Mouse (Mus musculus) myocyte (in vitro differentiated cells): ENCODE measurements at regions not wholly inside any gene's neighbourhood (a gene's known extent, or its start where the extent isn't known, plus 50 kb on each side); places are given as distances from the start of the nearest gene placed in this dataset.

ENCODE experiments used
- H3K27me3 ChIP-seq: one replicate; pipeline ENCODE4 v1.6.1; 2011; ENCODE audit not compliant: control insufficient read depth, insufficient read depth, insufficient read length
- H3K36me3 ChIP-seq: one replicate; pipeline ENCODE4 v1.6.1; 2011; ENCODE audit not compliant: control insufficient read depth, insufficient read depth
- H3K4me2 ChIP-seq: one replicate; pipeline ENCODE4 v1.6.1; 2011; ENCODE audit warnings: low read depth, control low read depth
- H3K4me3 ChIP-seq: one replicate; pipeline ENCODE4 v1.5.1; 2011; ENCODE audit warnings: mild to moderate bottlenecking, control low read depth, moderate library complexity
- H3K79me2 ChIP-seq: one replicate; pipeline ENCODE4 v1.6.1; 2011; ENCODE audit not compliant: control insufficient read depth, insufficient read depth
- H3ac ChIP-seq: one replicate; pipeline ENCODE4 v1.6.1; 2011; ENCODE audit not compliant: control insufficient read depth, insufficient read length
- CEBPB ChIP-seq: IDR thresholded peaks from 2 replicates; pipeline ENCODE4 v1.6.1; 2011; ENCODE audit warnings: mild to moderate bottlenecking, moderate library complexity; ENCODE audit not compliant: poor library complexity, insufficient read depth, severe bottlenecking
- E2F4 ChIP-seq: IDR thresholded peaks from one replicate; pipeline ENCODE4 v1.6.1; 2011; ENCODE audit warnings: mild to moderate bottlenecking, control low read depth, moderate library complexity; ENCODE audit not compliant: insufficient read depth
- MAX ChIP-seq: IDR thresholded peaks from one replicate; pipeline ENCODE4 v1.6.1; 2011; ENCODE audit warnings: low read depth, mild to moderate bottlenecking, control low read depth
- MYOD1 ChIP-seq, 3 experiments: IDR thresholded peaks; one replicate each; pipeline ENCODE4 v1.6.1; 2011; ENCODE audit warnings: control low read depth in 2 of 3, low read depth in 2 of 3, mild to moderate bottlenecking in 2 of 3, moderate library complexity in 1 of 3; ENCODE audit not compliant: insufficient read length in 2 of 3, control insufficient read depth in 1 of 3
- MYOG ChIP-seq, 3 experiments: IDR thresholded peaks; one replicate each; pipeline ENCODE4 v1.6.1; 2011; ENCODE audit warnings: control low read depth in 2 of 3, low read depth in 2 of 3, mild to moderate bottlenecking in 2 of 3; ENCODE audit not compliant: insufficient read length in 2 of 3, control insufficient read depth in 1 of 3, insufficient read depth in 1 of 3
- POLR2A ChIP-seq: IDR thresholded peaks from one replicate; pipeline ENCODE4 v1.6.1; 2011; ENCODE audit warnings: low read depth, mild to moderate bottlenecking, control low read depth, moderate library complexity; ENCODE audit not compliant: insufficient read length
- POLR2AphosphoS2 ChIP-seq: IDR thresholded peaks from one replicate; pipeline ENCODE4 v1.6.1; 2011; ENCODE audit warnings: low read depth, control low read depth; ENCODE audit not compliant: insufficient read length
- REST ChIP-seq: IDR thresholded peaks from one replicate; pipeline ENCODE4 v1.6.1; 2011; ENCODE audit warnings: mild to moderate bottlenecking, control low read depth, moderate library complexity; ENCODE audit not compliant: insufficient read depth, insufficient read length
- SRF ChIP-seq: IDR thresholded peaks from one replicate; pipeline ENCODE4 v1.6.1; 2011; ENCODE audit warnings: low read depth; ENCODE audit not compliant: control insufficient read depth, insufficient read length
- TCF12 ChIP-seq: IDR thresholded peaks from one replicate; pipeline ENCODE4 v1.6.1; 2011; ENCODE audit warnings: mild to moderate bottlenecking, control low read depth; ENCODE audit not compliant: poor library complexity, insufficient read depth, severe bottlenecking
- TCF3 ChIP-seq: IDR thresholded peaks from one replicate; pipeline ENCODE4 v1.6.1; 2011; ENCODE audit warnings: low read depth, control low read depth; ENCODE audit not compliant: insufficient read length
- USF1 ChIP-seq: IDR thresholded peaks from one replicate; pipeline ENCODE4 v1.6.1; 2011; ENCODE audit warnings: low read depth, mild to moderate bottlenecking, control low read depth, moderate library complexity

DNA sequence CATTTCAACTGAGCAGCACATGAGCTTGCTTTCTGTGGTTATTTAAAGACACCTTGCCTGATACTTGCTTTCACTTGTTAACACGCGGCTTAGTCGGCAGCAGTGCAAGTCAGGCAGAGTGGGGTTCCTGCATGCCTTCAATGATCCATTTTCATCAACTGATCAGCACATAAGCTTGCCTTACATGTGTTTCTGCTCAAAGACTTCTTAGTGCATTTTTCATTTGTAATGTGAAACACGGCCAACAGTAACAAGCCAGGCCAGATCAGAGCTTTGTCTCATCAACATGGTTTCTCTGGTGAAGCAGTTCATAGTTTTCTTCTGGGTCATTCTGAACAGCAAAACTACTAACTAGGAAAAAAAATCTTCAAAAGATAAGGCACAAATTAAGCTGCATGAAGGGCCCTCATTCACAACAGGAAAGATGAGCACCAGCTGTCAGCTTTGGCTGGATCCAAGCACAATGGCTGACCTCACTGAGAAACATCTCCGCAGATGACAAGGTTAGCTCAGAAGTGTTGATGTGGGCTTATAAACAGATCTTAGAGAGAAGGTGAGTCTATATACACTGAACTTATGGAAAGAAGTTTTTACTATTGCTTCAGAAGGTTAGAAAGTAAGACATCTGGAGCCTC, 100.2 kb upstream of the Dock1 start:
- Histone ChIP-seq H3K27me3 (no peaks in the 10 kb centered on the region), H3K36me3 (no peaks in the 10 kb centered on the region), H3K79me2 (no peaks in the 10 kb centered on the region), H3ac (no peak overlapping the region), H3K4me2 (no peak overlapping the region), H3K4me3 (no peak overlapping the region)
- TF ChIP-seq E2F4 = no peak
- TF ChIP-seq USF1 = no peak
- no peak for TF ChIP-seq MYOD1 (IDR thresholded peaks at IDR 0.05; ENCODE audit: control insufficient read depth in 1 of 3, insufficient read length in 2 of 3, low read depth in 2 of 3)
- TF ChIP-seq POLR2AphosphoS2 = no peak
- TF ChIP-seq TCF3 = no peak
- no peak for TF ChIP-seq MYOG (IDR thresholded peaks at IDR 0.05; ENCODE audit: control insufficient read depth in 1 of 3, insufficient read depth in 1 of 3, insufficient read length in 2 of 3, low read depth in 2 of 3)
- TF ChIP-seq POLR2A = no peak
- no peak for TF ChIP-seq REST
- TF ChIP-seq CEBPB = no peak
- no peak for TF ChIP-seq TCF12

DNA sequence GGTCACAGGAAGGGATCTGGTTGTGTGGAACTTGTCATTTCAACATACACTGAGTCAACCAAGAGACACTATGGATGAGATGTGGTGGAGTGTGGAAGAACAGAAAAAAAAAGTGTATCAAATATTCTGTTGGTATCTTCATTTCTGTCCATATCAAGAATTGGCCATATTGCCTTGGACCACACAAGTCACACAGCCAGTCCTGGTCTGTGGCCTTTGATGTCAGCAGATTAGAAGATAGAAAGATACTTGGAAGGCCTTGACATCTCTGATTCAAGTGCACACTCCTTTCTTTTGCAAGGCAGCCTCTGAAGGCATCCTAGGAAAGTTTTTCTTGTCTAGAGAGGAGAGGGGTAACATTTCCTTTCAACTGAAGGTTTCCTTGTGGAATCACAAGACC, 88.7 kb upstream of the Dock1 start:
- Histone ChIP-seq H3K79me2 (no peaks in the 10 kb centered on the region), H3K36me3 (no peaks in the 10 kb centered on the region), H3K4me3 (no peak overlapping the region), H3K4me2 (no peak overlapping the region), H3K27me3 (no peaks in the 10 kb centered on the region), H3ac (no peak overlapping the region)
- TF ChIP-seq MYOD1 (IDR thresholded peaks at IDR 0.05; ENCODE audit: control insufficient read depth in 1 of 3, insufficient read length in 2 of 3, low read depth in 2 of 3) (no peak), MAX (no peak), MYOG (IDR thresholded peaks at IDR 0.05; ENCODE audit: control insufficient read depth in 1 of 3, insufficient read depth in 1 of 3, insufficient read length in 2 of 3, low read depth in 2 of 3) (no peak), E2F4 (no peak), CEBPB (no peak)

DNA sequence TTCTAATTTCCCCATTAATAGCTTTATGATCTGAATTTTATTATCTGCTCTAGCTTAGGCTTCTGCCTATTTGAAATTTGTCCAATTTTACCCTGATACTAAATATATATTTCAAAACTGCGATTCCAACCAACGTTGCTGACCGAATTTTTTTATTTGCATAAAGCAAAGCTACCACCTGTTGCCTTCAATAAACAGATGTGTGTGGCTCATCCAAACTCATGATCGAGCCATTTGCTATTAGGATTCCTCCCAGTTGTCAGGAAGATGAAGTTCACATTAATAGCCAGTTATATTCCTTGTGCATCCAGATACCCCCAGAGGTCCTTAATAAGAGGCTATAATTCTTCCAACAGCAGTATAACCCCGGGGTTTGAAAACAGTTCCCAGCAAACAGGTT, 85.0 kb upstream of the Dock1 start:
- Histone ChIP-seq H3ac (no peak overlapping the region), H3K4me3 (no peak overlapping the region), H3K27me3 (no peaks in the 10 kb centered on the region), H3K4me2 (peak overlapping the region; percentile 9), H3K36me3 (no peaks in the 10 kb centered on the region), H3K79me2 (no peaks in the 10 kb centered on the region)
- TF ChIP-seq E2F4 (no peak), MYOD1 (IDR thresholded peaks at IDR 0.05; ENCODE audit: control insufficient read depth in 1 of 3, insufficient read length in 2 of 3, low read depth in 2 of 3) (peak; percentile 11 to 74 (median 70)), TCF12 (no peak)

DNA sequence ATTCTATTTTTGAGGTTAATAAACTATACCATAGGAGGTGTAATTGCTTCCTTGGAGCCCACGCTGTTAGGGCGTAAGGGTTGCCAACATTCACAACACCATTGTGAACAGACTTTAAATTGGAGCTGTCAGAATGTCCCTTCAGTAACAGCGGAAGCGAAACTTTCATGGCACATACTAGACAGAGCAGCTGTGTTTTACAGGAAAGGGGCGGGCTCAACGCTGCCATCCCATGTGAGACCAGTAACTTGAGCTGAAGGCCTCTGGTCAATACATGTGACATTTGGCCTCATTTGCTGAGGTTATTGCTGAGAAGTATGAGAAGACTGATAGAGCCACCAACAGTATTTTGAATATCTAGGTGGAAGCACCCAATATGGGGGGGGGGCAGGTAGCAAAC, 83.5 kb upstream of the Dock1 start:
- no peak overlapping the region for H3K4me3 ChIP-seq
- no peak overlapping the region for H3ac ChIP-seq
- H3K36me3 ChIP-seq = no peaks in the 10 kb centered on the region
- TF ChIP-seq SRF (no peak), REST (no peak), MYOG (IDR thresholded peaks at IDR 0.05; ENCODE audit: control insufficient read depth in 1 of 3, insufficient read depth in 1 of 3, insufficient read length in 2 of 3, low read depth in 2 of 3) (no peak), MYOD1 (IDR thresholded peaks at IDR 0.05; ENCODE audit: control insufficient read depth in 1 of 3, insufficient read length in 2 of 3, low read depth in 2 of 3) (no peak), POLR2A (no peak)
- H3K4me2 ChIP-seq = no peak overlapping the region
- no peaks in the 10 kb centered on the region for H3K79me2 ChIP-seq
- H3K27me3 ChIP-seq = no peaks in the 10 kb centered on the region

DNA sequence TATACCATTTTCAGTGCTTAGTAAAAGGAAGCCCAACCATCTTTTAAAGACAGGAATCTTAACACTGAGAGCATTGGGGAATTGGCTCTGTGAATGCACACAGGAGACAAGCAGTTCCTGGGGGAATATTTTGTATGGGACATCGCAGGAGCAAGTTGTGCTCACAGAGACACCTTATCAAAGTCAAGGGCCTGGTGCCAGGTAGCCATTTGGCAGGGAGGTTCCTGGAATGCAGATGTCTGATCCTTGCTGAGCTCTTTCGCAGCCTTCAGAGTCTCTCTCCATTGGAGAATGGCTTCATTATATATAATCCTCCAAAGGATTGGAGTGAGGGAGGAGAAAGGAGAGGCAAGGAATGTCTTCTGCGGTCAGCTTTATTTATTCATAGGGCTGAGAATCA, 62.6 kb upstream of the Dock1 start:
- Histone ChIP-seq H3K79me2 (no peaks in the 10 kb centered on the region), H3K4me2 (no peak overlapping the region), H3K36me3 (no peaks in the 10 kb centered on the region), H3ac (no peak overlapping the region), H3K4me3 (no peak overlapping the region), H3K27me3 (no peaks in the 10 kb centered on the region)
- TF ChIP-seq E2F4 (no peak), TCF3 (no peak), POLR2AphosphoS2 (no peak), USF1 (no peak), SRF (no peak), POLR2A (no peak)

DNA sequence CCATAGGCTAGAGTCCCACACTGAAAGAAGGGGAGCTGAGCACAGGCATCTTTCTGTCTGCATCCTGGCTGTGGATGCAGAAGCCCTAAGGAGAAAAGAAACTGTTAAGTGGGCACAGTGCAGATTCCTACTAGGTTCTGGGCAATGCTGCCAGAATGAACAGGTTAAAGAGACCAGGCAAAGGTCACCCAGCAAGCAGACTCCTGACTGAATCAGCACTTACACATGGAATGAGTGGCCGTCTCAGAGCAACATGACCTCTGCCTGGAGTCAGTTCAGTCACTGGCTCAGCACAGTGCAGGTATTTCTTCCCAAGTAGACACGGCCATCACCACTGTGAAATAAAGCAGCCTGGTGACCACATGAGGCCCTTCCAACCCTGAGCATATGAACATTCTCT, 60.3 kb upstream of the Dock1 start:
- Histone ChIP-seq H3K4me2 (no peak overlapping the region), H3K4me3 (no peak overlapping the region), H3K79me2 (no peaks in the 10 kb centered on the region), H3K27me3 (no peaks in the 10 kb centered on the region), H3ac (no peak overlapping the region), H3K36me3 (no peaks in the 10 kb centered on the region)
- TF ChIP-seq MYOG (IDR thresholded peaks at IDR 0.05; ENCODE audit: control insufficient read depth in 1 of 3, insufficient read depth in 1 of 3, insufficient read length in 2 of 3, low read depth in 2 of 3) (no peak), POLR2A (no peak), SRF (no peak), E2F4 (no peak), CEBPB (no peak), MYOD1 (IDR thresholded peaks at IDR 0.05; ENCODE audit: control insufficient read depth in 1 of 3, insufficient read length in 2 of 3, low read depth in 2 of 3) (no peak), TCF3 (no peak), MAX (no peak), USF1 (no peak), POLR2AphosphoS2 (no peak), REST (no peak), TCF12 (no peak)
